Mouse (Mus musculus) intestine, embryonic 14.5 days (tissue): ENCODE measurements around the gene Cnksr1. TPM values are rescaled to one million over a fixed set of nuclear protein-coding genes. Genes with fewer than 3 reads are reported as not detected.

Source experiments
- ATAC-seq: fragments of 200-750 bp; cut with Nextera tagmentation; replicated peaks from 2 replicates; pipeline ENCODE4 v1.8.0; 2017; ENCODE audit warnings: low read depth, moderate number of reproducible peaks, moderate TSS enrichment, moderate library complexity; ENCODE audit not compliant: low FRiP score, low TSS enrichment
- DNase-seq: peaks from one replicate; pipeline ENCODE4 v3.0.0-alpha.2; 2018; ENCODE audit warnings: low spot score
- H3K27ac ChIP-seq: fragments of 300-500 bp; sonication (generic); 2 replicates; pipeline ENCODE4 v1.5.1; 2014; ENCODE audit warnings: low read depth, mild to moderate bottlenecking, control low read depth
- H3K27me3 ChIP-seq: fragments of 300-500 bp; sonication (generic); replicated peaks from 2 replicates; pipeline ENCODE4 v1.6.1; 2014; ENCODE audit warnings: low read length, control low read depth; ENCODE audit not compliant: control insufficient read depth, insufficient read depth
- H3K36me3 ChIP-seq: fragments of 300-500 bp; sonication (generic); 2 replicates; pipeline ENCODE4 v1.6.1; 2014; ENCODE audit warnings: low read length, control low read depth; ENCODE audit not compliant: control insufficient read depth, insufficient read depth
- H3K4me1 ChIP-seq: fragments of 300-500 bp; sonication (generic); replicated peaks from 2 replicates; pipeline ENCODE4 v1.6.1; 2014; ENCODE audit warnings: low read length, control low read depth, mixed read lengths; ENCODE audit not compliant: control insufficient read depth, insufficient read depth
- H3K4me2 ChIP-seq: fragments of 300-500 bp; sonication (generic); 2 replicates; pipeline ENCODE4 v1.6.1; 2014; ENCODE audit warnings: low read length
- H3K4me3 ChIP-seq: fragments of 300-500 bp; sonication (generic); 2 replicates; pipeline ENCODE4 v1.5.1; 2014; ENCODE audit warnings: low read depth, low read length, control low read depth, mixed read lengths
- H3K9ac ChIP-seq: fragments of 300-500 bp; sonication (generic); 2 replicates; pipeline ENCODE4 v1.6.1; 2014; ENCODE audit warnings: mild to moderate bottlenecking, low read length
- H3K9me3 ChIP-seq: fragments of 300-500 bp; sonication (generic); 2 replicates; pipeline ENCODE4 v1.6.1; 2016; ENCODE audit warnings: low read length, control low read depth; ENCODE audit not compliant: control insufficient read depth
- WGBS: fragments of 180-500 bp; shearing (Covaris S2); extraction: QIAGEN DNeasy Blood & Tissue Kit; methylation state at CpG from one replicate; pipeline ENCODE4 v1.1.7; 2014; 5-methylcytosine and 5-hydroxymethylcytosine counted together
- polyA plus RNA-seq: library from polyadenylated mRNA; unstranded; fragments of >200 nt; fragmentation: Nextera tagmentation; extraction: Ambion mirVana; gene quantifications from 2 replicates; pipeline ENCODE4 v1.2.1, GENCODE M21; 2014

Gene Cnksr1
- polyA plus RNA-seq, 1 experiment from 2014 or later = 7.5 TPM

- ATAC-seq (peak; percentile 66), DNase-seq (peak; percentile 78)
- Histone ChIP-seq H3K4me3 (peak overlapping the region; percentile 34), H3K4me2 (peak overlapping the region; percentile 43), H3K4me1 (no peaks in the 10 kb centered on the region), H3K27me3 (peaks cover 13% of the 10 kb centered on the region), H3K9me3 (no peaks in the 10 kb centered on the region), H3K27ac (no peak overlapping the region), H3K9ac (peak overlapping the region; percentile 25), H3K36me3 (no peaks in the 10 kb centered on the region)
- WGBS = 20% methylated on average over 19 of the region's 19 CpGs
Measured at GRCm38 (mm10) chr4:134237582-134238278, 469 bp downstream of the Cnksr1 start.

GRCm38 (mm10) chr4:134234876-134235275 lies 3.3 kb downstream of the Cnksr1 start:
- ATAC-seq = no peak
- H3K36me3 ChIP-seq = no peaks in the 10 kb centered on the region
- no peak overlapping the region for H3K4me2 ChIP-seq
- no peaks in the 10 kb centered on the region for H3K9me3 ChIP-seq
- no peak overlapping the region for H3K27ac ChIP-seq
- H3K4me1 ChIP-seq = no peaks in the 10 kb centered on the region
- H3K9ac ChIP-seq = no peak overlapping the region
- DNase-seq = no peak
- H3K27me3 ChIP-seq = peaks cover 13% of the 10 kb centered on the region
- no peak overlapping the region for H3K4me3 ChIP-seq
- WGBS = 85% methylated on average over 5 of the region's 5 CpGs

GRCm38 (mm10) chr4:134230431-134230830 lies 7.8 kb downstream of the Cnksr1 start:
- Histone ChIP-seq H3K4me3 (no peak overlapping the region), H3K27ac (no peak overlapping the region), H3K36me3 (no peaks in the 10 kb centered on the region), H3K9ac (no peak overlapping the region), H3K27me3 (no peaks in the 10 kb centered on the region), H3K9me3 (no peaks in the 10 kb centered on the region), H3K4me1 (no peaks in the 10 kb centered on the region), H3K4me2 (no peak overlapping the region)
- WGBS = 32% methylated on average over 8 of the region's 8 CpGs
- ATAC-seq (no peak), DNase-seq (no peak)

GRCm38 (mm10) chr4:134227194-134227593 lies 11.0 kb downstream of the Cnksr1 start, which contains the start of gene Catsper4:
Gene Catsper4 (minus strand): TSS chr4:134227383.
- 67% methylated on average over 8 of the region's 8 CpGs for WGBS
- no peak for DNase-seq
- Histone ChIP-seq H3K4me2 (no peak within 1 kb of the TSS), H3K36me3 (no peaks in the 10 kb centered on the region), H3K4me1 (no peaks in the 10 kb centered on the region), H3K27ac (no peak within 1 kb of the TSS), H3K9me3 (no peaks in the 10 kb centered on the region), H3K27me3 (no peaks in the 10 kb centered on the region), H3K4me3 (no peak within 1 kb of the TSS), H3K9ac (no peak within 1 kb of the TSS)
- no peak for ATAC-seq

GRCm38 (mm10) chr4:134222793-134223600 lies 15.2 kb downstream of the Cnksr1 start:
- H3K4me3 ChIP-seq = no peak overlapping the region
- H3K27ac ChIP-seq = peak overlapping the region; percentile 6
- WGBS = 53% methylated on average over 11 of the region's 11 CpGs
- DNase-seq (no peak), ATAC-seq (peak; percentile 75)
- no peak overlapping the region for H3K4me2 ChIP-seq
- no peak overlapping the region for H3K9ac ChIP-seq
- no peaks in the 10 kb centered on the region for H3K4me1 ChIP-seq
- H3K36me3 ChIP-seq = no peaks in the 10 kb centered on the region
- no peaks in the 10 kb centered on the region for H3K27me3 ChIP-seq
- H3K9me3 ChIP-seq = no peaks in the 10 kb centered on the region

GRCm38 (mm10) chr4:134206488-134207053 lies 31.6 kb downstream of the Cnksr1 start:
- ATAC-seq = no peak
- WGBS = 51% methylated on average over 6 of the region's 6 CpGs
- no peak overlapping the region for H3K27ac ChIP-seq
- no peak for DNase-seq
- no peaks in the 10 kb centered on the region for H3K36me3 ChIP-seq
- no peaks in the 10 kb centered on the region for H3K9me3 ChIP-seq
- H3K4me1 ChIP-seq = no peaks in the 10 kb centered on the region
- no peak overlapping the region for H3K9ac ChIP-seq
- no peaks in the 10 kb centered on the region for H3K27me3 ChIP-seq
- no peak overlapping the region for H3K4me2 ChIP-seq
- H3K4me3 ChIP-seq = no peak overlapping the region

GRCm38 (mm10) chr4:134203340-134203896 lies 34.8 kb downstream of the Cnksr1 start:
- no peak overlapping the region for H3K4me2 ChIP-seq
- no peak for DNase-seq

GRCm38 (mm10) chr4:134202904-134203303 lies 35.3 kb downstream of the Cnksr1 start, which contains the start of gene Gm7534:
Gene Gm7534 (minus strand): TSS chr4:134203004.
- no peak for ATAC-seq
- WGBS = 94% methylated on average over 4 of the region's 4 CpGs

More at GRCm38 (mm10) chr4:134203340-134203896, 34.8 kb downstream of the Cnksr1 start:
- H3K9ac ChIP-seq = no peak overlapping the region
- no peaks in the 10 kb centered on the region for H3K27me3 ChIP-seq
- H3K4me1 ChIP-seq = no peaks in the 10 kb centered on the region
- no peaks in the 10 kb centered on the region for H3K36me3 ChIP-seq
- WGBS = 87% methylated on average over 17 of the region's 17 CpGs
- no peaks in the 10 kb centered on the region for H3K9me3 ChIP-seq
- H3K4me3 ChIP-seq = no peak overlapping the region
- no peak overlapping the region for H3K27ac ChIP-seq
- ATAC-seq = no peak

More at GRCm38 (mm10) chr4:134202904-134203303, 35.3 kb downstream of the Cnksr1 start, which contains the start of gene Gm7534:
- DNase-seq = no peak
- H3K4me1 ChIP-seq = no peaks in the 10 kb centered on the region
- H3K27me3 ChIP-seq = no peaks in the 10 kb centered on the region
- no peak within 1 kb of the TSS for H3K4me2 ChIP-seq
- no peaks in the 10 kb centered on the region for H3K36me3 ChIP-seq
- no peaks in the 10 kb centered on the region for H3K9me3 ChIP-seq
- H3K4me3 ChIP-seq = no peak within 1 kb of the TSS
- H3K27ac ChIP-seq = no peak within 1 kb of the TSS
- no peak within 1 kb of the TSS for H3K9ac ChIP-seq
